Mouse (Mus musculus) megakaryocyte, embryonic 14.5 days (primary cell): Measurements from ENCODE around the gene D16Ertd472e. TPM values are rescaled to one million over a fixed set of nuclear protein-coding genes. Genes with fewer than 3 reads are reported as not detected.

Experiments used
- H3K27me3 ChIP-seq: replicated peaks from 2 replicates; pipeline ENCODE3; 2012; ENCODE audit warnings: inconsistent platforms
- H3K36me3 ChIP-seq: replicated peaks from 2 replicates; pipeline ENCODE3; 2012; ENCODE audit warnings: low read length, inconsistent platforms, mixed read lengths
- H3K4me1 ChIP-seq: 2 replicates; pipeline ENCODE4 v1.6.1; 2012; ENCODE audit warnings: inconsistent platforms
- H3K4me3 ChIP-seq: replicated peaks from 2 replicates; pipeline ENCODE3; 2012; ENCODE audit warnings: moderate library complexity, mild to moderate bottlenecking, inconsistent platforms
- H3K9me3 ChIP-seq: 2 replicates; pipeline ENCODE4 v1.6.1; 2012; ENCODE audit warnings: inconsistent platforms
- FLI1 ChIP-seq: IDR thresholded peaks from 2 replicates; pipeline ENCODE4 v1.6.1; 2012; ENCODE audit warnings: low read length, inconsistent platforms, mixed read lengths
- GATA1 ChIP-seq: IDR thresholded peaks from 3 replicates; pipeline ENCODE4 v1.6.1; 2012; ENCODE audit warnings: mixed read lengths, low read length, inconsistent platforms, borderline replicate concordance
- polyA plus RNA-seq: library from polyadenylated mRNA; stranded (reverse); fragments of >175 nt; gene quantifications from 2 replicates; pipeline ENCODE4 v1.2.3, GENCODE M21; 2012; ENCODE audit warnings: low replicate concordance; ENCODE audit not compliant: insufficient read depth

Gene D16Ertd472e
- polyA plus RNA-seq, 1 experiment: 19.1 TPM

GRCm38 (mm10) chr16:78546529-78546928 lies 30.0 kb downstream of the D16Ertd472e start:
- no peak overlapping the region for H3K4me3 ChIP-seq
- peaks cover 42% of the 10 kb centered on the region for H3K4me1 ChIP-seq
- no peaks in the 10 kb centered on the region for H3K9me3 ChIP-seq
- no peaks in the 10 kb centered on the region for H3K27me3 ChIP-seq
- peaks cover 99% of the 10 kb centered on the region for H3K36me3 ChIP-seq
- TF ChIP-seq FLI1: no peak
- TF ChIP-seq GATA1: no peak

GRCm38 (mm10) chr16:78540376-78541246 lies 35.9 kb downstream of the D16Ertd472e start:
- TF ChIP-seq GATA1: no peak
- TF ChIP-seq FLI1: no peak
- Histone ChIP-seq H3K9me3 (no peaks in the 10 kb centered on the region), H3K36me3 (peaks cover 58% of the 10 kb centered on the region), H3K4me3 (peak overlapping the region; percentile 5), H3K27me3 (no peaks in the 10 kb centered on the region), H3K4me1 (peaks cover 59% of the 10 kb centered on the region)

GRCm38 (mm10) chr16:78537798-78538422 lies 38.6 kb downstream of the D16Ertd472e start:
- no peaks in the 10 kb centered on the region for H3K27me3 ChIP-seq
- TF ChIP-seq FLI1: no peak
- no peak overlapping the region for H3K4me3 ChIP-seq
- H3K36me3 ChIP-seq: peaks cover 31% of the 10 kb centered on the region
- no peaks in the 10 kb centered on the region for H3K9me3 ChIP-seq
- peaks cover 75% of the 10 kb centered on the region for H3K4me1 ChIP-seq

GRCm38 (mm10) chr16:78537322-78537721 lies 39.2 kb downstream of the D16Ertd472e start:
- Histone ChIP-seq H3K36me3 (peaks cover 26% of the 10 kb centered on the region), H3K4me1 (peaks cover 77% of the 10 kb centered on the region), H3K4me3 (peak overlapping the region; percentile 50), H3K9me3 (no peaks in the 10 kb centered on the region), H3K27me3 (no peaks in the 10 kb centered on the region)
- TF ChIP-seq GATA1 (no peak), FLI1 (no peak)

GRCm38 (mm10) chr16:78534468-78534867 lies 42.0 kb downstream of the D16Ertd472e start:
- no peaks in the 10 kb centered on the region for H3K36me3 ChIP-seq
- no peak overlapping the region for H3K4me3 ChIP-seq
- H3K9me3 ChIP-seq: no peaks in the 10 kb centered on the region
- TF ChIP-seq GATA1 (no peak), FLI1 (no peak)
- peaks cover 78% of the 10 kb centered on the region for H3K4me1 ChIP-seq
- H3K27me3 ChIP-seq: no peaks in the 10 kb centered on the region

GRCm38 (mm10) chr16:78531957-78532605 lies 44.4 kb downstream of the D16Ertd472e start:
- Histone ChIP-seq H3K27me3 (no peaks in the 10 kb centered on the region), H3K4me1 (peaks cover 63% of the 10 kb centered on the region), H3K36me3 (no peaks in the 10 kb centered on the region), H3K4me3 (peak overlapping the region; percentile 78), H3K9me3 (no peaks in the 10 kb centered on the region)
- TF ChIP-seq FLI1: no peak
- TF ChIP-seq GATA1: no peak

GRCm38 (mm10) chr16:78522974-78523373 lies 53.5 kb downstream of the D16Ertd472e start:
- Histone ChIP-seq H3K4me3 (no peak overlapping the region), H3K36me3 (no peaks in the 10 kb centered on the region), H3K9me3 (no peaks in the 10 kb centered on the region), H3K4me1 (peaks cover 14% of the 10 kb centered on the region), H3K27me3 (peaks cover 2% of the 10 kb centered on the region)
- no peak for TF ChIP-seq GATA1

GRCm38 (mm10) chr16:78518697-78519096 lies 57.8 kb downstream of the D16Ertd472e start:
- H3K36me3 ChIP-seq: no peaks in the 10 kb centered on the region
- H3K27me3 ChIP-seq: peaks cover 2% of the 10 kb centered on the region
- peaks cover 14% of the 10 kb centered on the region for H3K4me1 ChIP-seq
- TF ChIP-seq GATA1: no peak
- TF ChIP-seq FLI1: no peak
- H3K9me3 ChIP-seq: no peaks in the 10 kb centered on the region
- H3K4me3 ChIP-seq: no peak overlapping the region

GRCm38 (mm10) chr16:78517171-78517570 lies 59.3 kb downstream of the D16Ertd472e start:
- H3K9me3 ChIP-seq: no peaks in the 10 kb centered on the region
- no peaks in the 10 kb centered on the region for H3K36me3 ChIP-seq
- H3K4me1 ChIP-seq: peaks cover 17% of the 10 kb centered on the region
- H3K27me3 ChIP-seq: peaks cover 2% of the 10 kb centered on the region
- no peak for TF ChIP-seq FLI1
- no peak overlapping the region for H3K4me3 ChIP-seq

- Histone ChIP-seq H3K36me3 (peaks cover 2% of the 10 kb centered on the region), H3K27me3 (no peaks in the 10 kb centered on the region), H3K4me1 (peaks cover 20% of the 10 kb centered on the region), H3K9me3 (no peaks in the 10 kb centered on the region), H3K4me3 (no peak overlapping the region)
- TF ChIP-seq GATA1 (no peak), FLI1 (no peak)
Observed at GRCm38 (mm10) chr16:78511526-78511925, 65.0 kb downstream of the D16Ertd472e start.
